Comparison of ENCODE assay signal across 8 mouse cellular contexts in genomic region chr5:24577183-24577929, GRCm38 (mm10). TPM values are rescaled to one million over a fixed set of nuclear protein-coding genes. Genes with fewer than 3 reads are reported as not detected.
A peak's percentile ranks its signal among the peaks of the same experiment; 100 is the strongest.
DNase-seq lines count a peak whose midpoint lies in the region; ATAC-seq and TF ChIP-seq lines count a peak whose summit lies in the region.

Gene Abcf2, minus strand, starts transcription at chr5:24577467.

- H3K27me3 ChIP-seq in Patski = no peaks in the 10 kb centered on the region
- H3K27me3 ChIP-seq in hindbrain, embryonic 13.5 days = no peaks in the 10 kb centered on the region

- H3K9ac ChIP-seq in hindbrain, embryonic 13.5 days = peak within 1 kb of the TSS; percentile 81

- CTCF ChIA-PET in Patski (lab: Charles Lee) = interaction anchor here (2.1 kb wide), 1 partner anchor 20 kb away, joined by 9 read pairs; no protein-coding TSS in a partner anchor

- peak within 1 kb of the TSS; percentile 88 for H3K4me2 ChIP-seq in hindbrain, embryonic 13.5 days

- H3K27ac ChIP-seq in hindbrain, embryonic 13.5 days = peak within 1 kb of the TSS; percentile 83

- POLR2A ChIA-PET in Patski (lab: Charles Lee) = interaction anchor here (0.6 to 1.4 kb wide), 4 partner anchors 9 to 590 kb away, joined by 3 to 4 read pairs (median 3); partner anchors contain the start of genes Asb10 and Chpf2

- H3K4me3 ChIP-seq in hindbrain, embryonic 13.5 days = peak within 1 kb of the TSS; percentile 76

- DNase-seq in Patski (ENCODE audit: low read depth, low spot score) = peak; percentile 100
- DNase-seq in cerebellum, postnatal 14 days = peak; percentile 100
- peak; percentile 100 for DNase-seq in frontal cortex, postnatal 14 days (ENCODE audit: low spot score in 2 of 2)
- peak; percentile 99 to 100 for DNase-seq in layer of hippocampus, postnatal 25 days (ENCODE audit: extremely low spot score in 1 of 2, low spot score in 1 of 2)
- DNase-seq in lung, postnatal 25 days (ENCODE audit: low spot score) = peak; percentile 100
- peak; percentile 100 for DNase-seq in retina, embryonic 14.5 days (ENCODE audit: low spot score)
- peak; percentile 99 for DNase-seq in thymus, postnatal 4 days

- peak; percentile 93 for ATAC-seq in Patski
- ATAC-seq in hindbrain, embryonic 13.5 days (ENCODE audit: low FRiP score) = peak; percentile 96

- H3K36me3 ChIP-seq in hindbrain, embryonic 13.5 days = peaks cover 28% of the 10 kb centered on the region

- TF ChIP-seq CTCF in Patski (IDR thresholded peaks at IDR 0.05) = no peak

- in situ Hi-C loops in Patski (cut with MboI; ENCODE audit: low pct_unique_long_range_greater_than_20kb) = no loop called here

- no peaks in the 10 kb centered on the region for H3K9me3 ChIP-seq in hindbrain, embryonic 13.5 days

- peaks cover 20% of the 10 kb centered on the region for H3K4me1 ChIP-seq in hindbrain, embryonic 13.5 days (replicated peaks)

- under 1% methylated on average over 48 of the region's 48 CpGs for WGBS in hindbrain, embryonic 13.5 days

RNA-seq across cellular contexts. Expression of gene Abcf2, which starts in this region (rescaled TPM):
- polyA plus RNA-seq in Patski (2021) = 110 TPM
- polyA plus RNA-seq in hindbrain, embryonic 13.5 days (2015; fragmentation: Nextera tagmentation; extraction: Ambion mirVana) = 91.6 and 92.3 TPM in 2 replicates
- total RNA-seq in layer of hippocampus, postnatal 25 days (2021) = 10 to 100 TPM; 72.6 to 80.0 TPM

Comparison
In these comparisons a context has a peak if more than half of its experiments do, and no peak if none do; other contexts are left out.
1. Peak in every context shown above with its lines: DNase-seq, ATAC-seq, H3K4me3 ChIP-seq and H3K27ac ChIP-seq.